Mouse (Mus musculus) liver, postnatal 0 days (tissue): ENCODE data around the gene Hcn3. TPM values are rescaled to one million over a fixed set of nuclear protein-coding genes. Genes with fewer than 3 reads are reported as not detected.

Source experiments
- ATAC-seq: fragments of 200-750 bp; cut with Nextera tagmentation; 2 replicates; pipeline ENCODE4 v1.8.0; 2017; ENCODE audit warnings: mild to moderate bottlenecking, moderate library complexity
- DNase-seq: peaks from one replicate; pipeline ENCODE4 v3.0.0-alpha.2; 2016
- H3K27ac ChIP-seq: fragments of 300-500 bp; sonication (generic); 2 replicates; pipeline ENCODE4 v1.5.1; 2014; ENCODE audit warnings: antibody characterized with exemption, moderate library complexity, mild to moderate bottlenecking, low read depth
- H3K27me3 ChIP-seq: fragments of 300-500 bp; sonication (generic); 2 replicates; pipeline ENCODE4 v1.6.1; 2014; ENCODE audit warnings: low read length, control low read depth, mixed read lengths; ENCODE audit not compliant: insufficient read depth
- H3K36me3 ChIP-seq: fragments of 300-500 bp; sonication (generic); replicated peaks from 2 replicates; pipeline ENCODE4 v1.6.1; 2014; ENCODE audit warnings: mild to moderate bottlenecking, control low read depth, low read length, moderate library complexity, mixed read lengths; ENCODE audit not compliant: insufficient read depth
- H3K4me1 ChIP-seq: fragments of 300-500 bp; sonication (generic); 2 replicates; pipeline ENCODE4 v1.6.1; 2014; ENCODE audit warnings: antibody characterized with exemption, mild to moderate bottlenecking, control low read depth; ENCODE audit not compliant: insufficient read depth
- H3K4me2 ChIP-seq: fragments of 300-500 bp; sonication (generic); 2 replicates; pipeline ENCODE4 v1.6.1; 2014; ENCODE audit warnings: low read depth, mild to moderate bottlenecking, low read length, moderate library complexity, mixed read lengths
- H3K4me3 ChIP-seq: fragments of 300-500 bp; sonication (generic); 2 replicates; pipeline ENCODE4 v1.5.1; 2014; ENCODE audit warnings: low read depth, low read length
- H3K9ac ChIP-seq: fragments of 300-500 bp; sonication (generic); replicated peaks from 2 replicates; pipeline ENCODE4 v1.6.1; 2014; ENCODE audit warnings: mild to moderate bottlenecking, moderate library complexity
- H3K9me3 ChIP-seq: fragments of 300-500 bp; sonication (generic); 2 replicates; pipeline ENCODE4 v1.6.1; 2016; ENCODE audit warnings: mild to moderate bottlenecking, control low read depth, low read length, mixed read lengths
- CTCF ChIP-seq: sonication (generic); IDR thresholded peaks from 2 replicates; pipeline ENCODE4 v1.5.1; 2016; ENCODE audit warnings: antibody characterized with exemption, low read depth
- EP300 ChIP-seq: IDR thresholded peaks from 2 replicates; pipeline ENCODE4 v1.6.1; 2016; ENCODE audit warnings: antibody characterized with exemption, low read depth, mild to moderate bottlenecking
- WGBS: fragments of 180-500 bp; shearing (Covaris S2); extraction: QIAGEN DNeasy Blood & Tissue Kit; methylation state at CpG from one replicate; pipeline ENCODE4 v1.1.7; 2014; ENCODE audit not compliant: insufficient replicate concordance; 5-methylcytosine and 5-hydroxymethylcytosine counted together
- polyA plus RNA-seq: library from polyadenylated mRNA; unstranded; fragments of >200 nt; fragmentation: Nextera tagmentation; extraction: Ambion mirVana; gene quantifications from 2 replicates; pipeline ENCODE4 v1.2.1, GENCODE M21; 2015

The Hcn3 gene
- polyA plus RNA-seq, 1 experiment from 2014 or later = 0.49 TPM

- Histone ChIP-seq H3K9ac (peak overlapping the region; percentile 69), H3K4me2 (peak overlapping the region; percentile 71), H3K4me3 (peak overlapping the region; percentile 63), H3K4me1 (peaks cover 42% of the 10 kb centered on the region), H3K36me3 (peaks cover 10% of the 10 kb centered on the region), H3K9me3 (no peaks in the 10 kb centered on the region), H3K27me3 (no peaks in the 10 kb centered on the region), H3K27ac (peak overlapping the region; percentile 91)
- TF ChIP-seq CTCF (peak; percentile 66), EP300 (0 out of 2 replicates have a peak, but pooled peaks have one; percentile 2)
- peak; percentile 74 for DNase-seq
- WGBS = 18% methylated on average over 9 of the region's 9 CpGs
- ATAC-seq = peak; percentile 84
Measured at GRCm38 (mm10) chr3:89136365-89136764, 23.6 kb downstream of the Hcn3 start.

GRCm38 (mm10) chr3:89135958-89136357 lies 24.0 kb downstream of the Hcn3 start, which contains the start of gene Pklr:
Pklr (plus strand) TSS chr3:89136142.
- no peaks in the 10 kb centered on the region for H3K27me3 ChIP-seq
- 13% methylated on average over 3 of the region's 3 CpGs for WGBS
- peak within 1 kb of the TSS; percentile 63 for H3K4me3 ChIP-seq
- peaks cover 42% of the 10 kb centered on the region for H3K4me1 ChIP-seq
- peak within 1 kb of the TSS; percentile 69 for H3K9ac ChIP-seq
- peak within 1 kb of the TSS; percentile 91 for H3K27ac ChIP-seq
- H3K4me2 ChIP-seq = peak within 1 kb of the TSS; percentile 71
- H3K36me3 ChIP-seq = peaks cover 6% of the 10 kb centered on the region; the same call in 1 of the 2 replicates
- ATAC-seq (peak; percentile 18), DNase-seq (no peak)
- H3K9me3 ChIP-seq = no peaks in the 10 kb centered on the region
- TF ChIP-seq CTCF (no peak), EP300 (peak; percentile 52; the same call in 1 of the 2 replicates)

- no peak for TF ChIP-seq CTCF
- no peak for TF ChIP-seq EP300
- ATAC-seq (no peak), DNase-seq (no peak)
- Histone ChIP-seq H3K27me3 (no peaks in the 10 kb centered on the region), H3K27ac (peak overlapping the region; percentile 76), H3K4me1 (peaks cover 40% of the 10 kb centered on the region), H3K36me3 (no peaks in the 10 kb centered on the region), H3K9me3 (no peaks in the 10 kb centered on the region), H3K4me2 (peak overlapping the region; percentile 70; the same call in 1 of the 2 replicates), H3K9ac (no peak overlapping the region; the same call in 1 of the 2 replicates), H3K4me3 (no peak overlapping the region)
- WGBS = 38% methylated on average over 1 of the region's 1 CpGs
Measured at GRCm38 (mm10) chr3:89133752-89134151, 26.2 kb downstream of the Hcn3 start.

GRCm38 (mm10) chr3:89133063-89133450 lies 26.9 kb downstream of the Hcn3 start:
- Histone ChIP-seq H3K4me3 (no peak overlapping the region), H3K9me3 (no peaks in the 10 kb centered on the region), H3K36me3 (no peaks in the 10 kb centered on the region), H3K27me3 (no peaks in the 10 kb centered on the region), H3K4me2 (peak overlapping the region; percentile 70), H3K4me1 (peaks cover 37% of the 10 kb centered on the region), H3K27ac (peak overlapping the region; percentile 76), H3K9ac (peak overlapping the region; percentile 13)
- TF ChIP-seq CTCF = no peak
- no peak for TF ChIP-seq EP300
- ATAC-seq (no peak), DNase-seq (no peak)
- WGBS = 56% methylated on average over 7 of the region's 7 CpGs

GRCm38 (mm10) chr3:89132285-89133062 lies 27.5 kb downstream of the Hcn3 start:
- peak overlapping the region; percentile 70 for H3K4me2 ChIP-seq
- no peaks in the 10 kb centered on the region for H3K36me3 ChIP-seq
- H3K4me1 ChIP-seq = peaks cover 37% of the 10 kb centered on the region
- ATAC-seq = peak; percentile 77
- H3K27me3 ChIP-seq = no peaks in the 10 kb centered on the region
- 13% methylated on average over 30 of the region's 30 CpGs for WGBS
- peak; percentile 81 for DNase-seq
- peak overlapping the region; percentile 40 for H3K9ac ChIP-seq
- TF ChIP-seq EP300 (peak; percentile 83; the same call in 1 of the 2 replicates), CTCF (peak; percentile 76)
- peak overlapping the region; percentile 76 for H3K27ac ChIP-seq
- no peaks in the 10 kb centered on the region for H3K9me3 ChIP-seq
- peak overlapping the region; percentile 36 for H3K4me3 ChIP-seq

GRCm38 (mm10) chr3:89131816-89132215 lies 28.2 kb downstream of the Hcn3 start:
- no peaks in the 10 kb centered on the region for H3K36me3 ChIP-seq
- no peak overlapping the region for H3K9ac ChIP-seq
- no peak for DNase-seq
- TF ChIP-seq CTCF = no peak
- TF ChIP-seq EP300 = no peak
- peak overlapping the region; percentile 36 for H3K4me3 ChIP-seq
- peaks cover 37% of the 10 kb centered on the region for H3K4me1 ChIP-seq
- peak overlapping the region; percentile 70 for H3K4me2 ChIP-seq
- H3K27me3 ChIP-seq = no peaks in the 10 kb centered on the region
- 34% methylated on average over 4 of the region's 4 CpGs for WGBS
- no peak for ATAC-seq
- H3K27ac ChIP-seq = peak overlapping the region; percentile 76; the same call in 1 of the 2 replicates
- no peaks in the 10 kb centered on the region for H3K9me3 ChIP-seq
